Mouse (Mus musculus): ENCODE results near the gene She. TPM values are rescaled to one million over a fixed set of nuclear protein-coding genes. Genes with fewer than 3 reads are reported as not detected.
"Not testable (repeated sequence)": the region's sequence is repeated elsewhere in the genome, so short reads cannot be mapped to it uniquely, and the experiment has no call there.

She gene
- polyA plus RNA-seq, 1 experiment from 2014 or later = 7.5 TPM

DNA sequence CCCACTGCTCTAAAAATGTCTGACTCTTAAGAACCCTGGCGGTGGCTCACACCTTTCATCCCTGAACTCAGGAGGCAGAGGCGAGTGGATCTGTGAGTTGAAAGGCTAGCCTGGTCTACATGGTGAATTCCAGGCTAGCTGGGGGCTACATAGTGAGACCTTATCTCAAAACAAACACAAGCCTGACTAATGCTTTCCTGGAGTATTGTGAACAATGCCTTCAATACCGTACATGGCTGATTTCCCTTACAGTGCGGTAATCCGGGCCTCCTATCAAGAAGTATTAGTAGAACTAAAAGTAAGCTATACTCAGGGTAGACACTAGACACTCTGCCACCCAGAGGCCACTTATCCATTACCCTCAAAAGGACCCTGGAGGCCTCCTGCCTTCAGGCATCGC lies 16.9 kb downstream of the She start:
- ATAC-seq (replicated peaks; ENCODE audit: low FRiP score) = no peak
- Histone ChIP-seq H3K27me3 (no peaks in the 10 kb centered on the region), H3K9ac (no peak overlapping the region), H3K4me3 (replicated peaks) (no peak overlapping the region), H3K27ac (peak overlapping the region; percentile 81), H3K9me3 (replicated peaks) (no peaks in the 10 kb centered on the region), H3K4me1 (peaks cover 10% of the 10 kb centered on the region), H3K36me3 (no peaks in the 10 kb centered on the region), H3K4me2 (no peak overlapping the region)
- WGBS = 70% methylated on average over 6 of the region's 6 CpGs

DNA sequence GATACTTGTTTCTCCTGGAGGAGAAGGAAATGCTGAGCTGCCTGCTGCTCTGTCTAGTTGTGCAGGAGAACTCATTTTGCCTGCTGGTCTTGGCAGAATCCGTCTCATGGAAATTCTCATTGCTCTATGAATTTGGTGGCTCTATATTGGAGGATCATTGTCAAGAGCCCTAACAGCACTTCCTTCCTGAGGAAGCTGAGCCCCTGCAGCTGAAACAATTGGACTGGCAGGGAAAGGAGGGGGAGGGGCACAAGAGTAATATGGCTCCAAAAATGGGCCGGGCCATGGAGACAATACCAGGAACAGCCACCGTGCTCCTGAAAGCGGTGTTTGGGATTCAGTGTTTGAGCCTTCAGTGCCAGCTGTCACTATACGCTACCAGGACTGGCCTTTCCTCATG lies 22.6 kb downstream of the She start:
- Histone ChIP-seq H3K4me2 (no peak overlapping the region), H3K4me1 (no peaks in the 10 kb centered on the region), H3K36me3 (peaks cover 5% of the 10 kb centered on the region; the same call in 1 of the 2 replicates), H3K27me3 (no peaks in the 10 kb centered on the region), H3K27ac (peak overlapping the region; percentile 77), H3K9me3 (replicated peaks) (no peaks in the 10 kb centered on the region), H3K9ac (no peak overlapping the region), H3K4me3 (replicated peaks) (no peak overlapping the region)
- WGBS = 68% methylated on average over 5 of the region's 5 CpGs
- 0 out of 2 replicates have a peak, but pooled peaks have one; percentile 29 for ATAC-seq (replicated peaks; ENCODE audit: low FRiP score)

DNA sequence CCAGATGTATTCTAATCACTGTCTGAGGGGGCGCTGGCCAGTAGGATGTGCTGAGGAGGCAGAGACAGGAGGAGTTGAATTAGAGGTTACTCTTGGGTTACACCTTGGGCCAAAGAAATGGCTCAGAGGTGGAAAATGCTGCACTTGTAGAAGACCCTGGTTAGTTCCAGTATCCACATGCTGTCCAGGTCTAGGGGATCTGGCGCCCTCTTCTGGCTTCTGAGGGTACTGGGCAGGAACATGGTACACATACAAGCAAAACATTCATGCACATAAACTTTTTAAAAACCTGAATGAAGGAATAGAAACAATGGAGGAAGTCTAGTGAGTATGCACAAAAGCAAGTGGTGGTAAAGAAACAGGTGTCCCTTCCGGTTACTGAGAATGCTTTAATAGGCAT lies 26.2 kb downstream of the She start:
- Histone ChIP-seq H3K27me3 (no peaks in the 10 kb centered on the region), H3K4me1 (peaks cover 9% of the 10 kb centered on the region; the same call in 1 of the 2 replicates), H3K4me3 (replicated peaks) (no peak overlapping the region), H3K4me2 (no peak overlapping the region), H3K36me3 (peaks cover 5% of the 10 kb centered on the region; the same call in 1 of the 2 replicates), H3K9ac (no peak overlapping the region), H3K27ac (no peak overlapping the region), H3K9me3 (replicated peaks) (no peaks in the 10 kb centered on the region)
- ATAC-seq (replicated peaks; ENCODE audit: low FRiP score) = no peak
- 87% methylated on average over 3 of the region's 3 CpGs for WGBS

DNA sequence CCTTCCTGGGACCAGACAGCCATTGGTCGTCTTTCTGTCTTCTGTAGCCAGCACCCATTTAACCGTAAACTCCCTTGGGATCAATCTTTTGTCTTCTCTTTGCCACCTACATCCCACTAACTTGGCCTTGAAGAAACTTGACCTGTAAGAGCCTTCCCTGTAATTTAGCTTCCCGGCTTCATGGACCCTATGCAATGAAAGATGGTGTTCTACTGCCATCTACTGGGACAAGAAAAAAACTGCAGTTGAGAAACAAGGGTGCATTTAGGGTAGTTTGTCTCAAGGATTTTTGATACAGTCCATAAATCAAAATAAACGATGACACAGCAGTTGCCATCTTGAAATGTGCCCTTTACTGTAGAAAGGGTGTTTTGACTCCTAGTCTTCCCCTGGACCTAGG lies 27.0 kb downstream of the She start:
- Histone ChIP-seq H3K4me3 (replicated peaks) (no peak overlapping the region), H3K4me2 (no peak overlapping the region), H3K27ac (no peak overlapping the region), H3K9ac (no peak overlapping the region), H3K36me3 (peaks cover 5% of the 10 kb centered on the region; the same call in 1 of the 2 replicates), H3K4me1 (peaks cover 10% of the 10 kb centered on the region; the same call in 1 of the 2 replicates), H3K9me3 (replicated peaks) (no peaks in the 10 kb centered on the region), H3K27me3 (no peaks in the 10 kb centered on the region)
- no peak for ATAC-seq (replicated peaks; ENCODE audit: low FRiP score)
- WGBS = 12% methylated on average over 4 of the region's 4 CpGs

DNA sequence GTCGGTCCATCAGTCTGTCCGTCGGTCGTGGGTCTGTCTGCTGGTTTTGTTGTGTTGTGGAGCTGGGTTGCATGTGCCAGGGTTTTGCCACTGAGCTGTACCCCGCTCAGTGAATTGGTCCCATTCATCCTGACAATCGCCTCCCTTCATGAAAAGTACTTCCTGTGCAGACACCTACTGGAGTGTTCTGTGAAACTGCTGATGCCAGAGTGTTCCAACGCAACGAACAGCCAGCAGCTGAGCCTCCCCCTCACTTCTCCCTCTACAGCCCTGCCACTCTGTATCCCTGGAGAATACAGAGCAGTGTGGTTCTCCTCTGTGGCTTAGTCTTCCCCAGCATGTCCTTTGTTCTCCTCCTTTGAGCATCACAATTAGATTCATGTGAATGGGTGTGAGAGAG lies 27.7 kb downstream of the She start:
- H3K27me3 ChIP-seq = no peaks in the 10 kb centered on the region
- no peak overlapping the region for H3K9ac ChIP-seq
- WGBS = 72% methylated on average over 8 of the region's 8 CpGs
- no peak overlapping the region for H3K4me3 ChIP-seq (replicated peaks)
- H3K4me2 ChIP-seq = no peak overlapping the region
- peaks cover 15% of the 10 kb centered on the region for H3K4me1 ChIP-seq
- no peak overlapping the region for H3K27ac ChIP-seq
- no peak for ATAC-seq (replicated peaks; ENCODE audit: low FRiP score)
- H3K36me3 ChIP-seq = peaks cover 5% of the 10 kb centered on the region; the same call in 1 of the 2 replicates
- no peaks in the 10 kb centered on the region for H3K9me3 ChIP-seq (replicated peaks)

DNA sequence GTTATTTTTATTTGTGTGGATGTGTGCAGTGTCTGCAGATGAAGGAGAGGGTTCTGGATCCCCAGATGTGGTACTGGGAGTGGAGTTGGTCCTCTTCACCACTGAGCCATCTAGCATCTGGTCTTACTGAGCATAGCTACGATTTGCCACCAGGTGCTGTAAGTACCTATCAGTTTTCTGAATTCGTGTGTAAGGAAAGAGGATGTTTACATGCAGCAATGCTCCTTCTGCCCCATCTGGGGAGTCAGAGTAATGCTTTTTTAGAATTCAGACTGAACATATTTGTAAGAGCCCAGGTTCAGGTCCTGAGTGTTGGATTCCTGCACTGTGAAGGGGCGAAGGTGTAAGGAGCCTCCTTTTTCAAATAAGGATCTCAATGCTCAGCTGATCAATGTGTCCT lies 28.8 kb downstream of the She start:
- H3K27ac ChIP-seq = no peak overlapping the region
- no peak overlapping the region for H3K4me3 ChIP-seq (replicated peaks)
- H3K4me1 ChIP-seq = peaks cover 17% of the 10 kb centered on the region
- ATAC-seq (replicated peaks; ENCODE audit: low FRiP score) = no peak
- no peaks in the 10 kb centered on the region for H3K27me3 ChIP-seq
- no peak overlapping the region for H3K4me2 ChIP-seq
- peaks cover 5% of the 10 kb centered on the region; the same call in 1 of the 2 replicates for H3K36me3 ChIP-seq
- no peaks in the 10 kb centered on the region for H3K9me3 ChIP-seq (replicated peaks)
- H3K9ac ChIP-seq = no peak overlapping the region
- 58% methylated on average over 3 of the region's 3 CpGs for WGBS

DNA sequence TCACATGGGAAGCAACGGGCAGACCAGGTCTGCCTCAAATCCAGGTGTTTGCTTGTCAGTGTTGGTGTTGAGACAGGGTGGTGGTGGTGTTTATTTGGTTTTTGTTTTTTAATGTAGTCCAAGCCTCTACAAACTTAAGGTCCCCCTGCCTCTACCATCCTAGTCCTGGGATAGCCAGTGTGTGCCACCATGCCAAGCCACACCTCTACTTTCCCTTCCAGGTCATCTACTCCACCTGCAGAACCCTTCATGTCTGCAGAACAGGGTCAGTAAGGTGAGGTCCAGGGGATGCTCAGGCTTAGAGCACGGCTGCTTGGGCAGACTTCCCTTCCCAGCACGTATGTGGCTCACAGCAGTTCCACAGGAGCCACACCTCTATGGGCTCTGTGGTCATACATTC lies 29.2 kb downstream of the She start:
- ATAC-seq (replicated peaks; ENCODE audit: low FRiP score) = no peak
- H3K9me3 ChIP-seq (replicated peaks) = no peaks in the 10 kb centered on the region
- peaks cover 20% of the 10 kb centered on the region for H3K4me1 ChIP-seq
- 81% methylated on average over 3 of the region's 3 CpGs for WGBS
- no peaks in the 10 kb centered on the region for H3K27me3 ChIP-seq
- no peak overlapping the region for H3K4me3 ChIP-seq (replicated peaks)
- no peak overlapping the region for H3K9ac ChIP-seq
- H3K27ac ChIP-seq = no peak overlapping the region
- H3K4me2 ChIP-seq = no peak overlapping the region
- peaks cover 5% of the 10 kb centered on the region; the same call in 1 of the 2 replicates for H3K36me3 ChIP-seq

DNA sequence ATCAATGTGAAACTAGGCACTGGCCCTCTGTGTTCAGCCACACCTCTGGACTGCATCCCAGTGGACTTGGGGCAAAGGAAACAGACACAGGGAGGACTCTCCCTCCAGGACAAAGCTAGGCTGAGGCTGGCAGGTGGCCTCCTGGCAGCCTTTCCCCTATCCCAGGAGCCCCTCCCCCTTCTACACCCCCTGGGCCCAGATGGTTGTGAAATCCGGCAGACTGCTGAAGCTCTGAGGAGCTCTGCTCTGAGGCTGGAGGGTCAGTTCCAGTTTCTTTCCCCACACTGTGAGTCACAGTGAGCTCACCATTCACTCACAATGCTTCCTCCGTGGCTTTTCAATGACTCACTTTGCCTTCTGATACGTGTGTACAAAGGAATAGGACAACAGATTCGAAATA lies 29.9 kb downstream of the She start:
- no peak overlapping the region for H3K27ac ChIP-seq
- H3K36me3 ChIP-seq = peaks cover 5% of the 10 kb centered on the region; the same call in 1 of the 2 replicates
- H3K4me3 ChIP-seq (replicated peaks) = no peak overlapping the region
- ATAC-seq (replicated peaks; ENCODE audit: low FRiP score) = no peak
- no peaks in the 10 kb centered on the region for H3K9me3 ChIP-seq (replicated peaks)
- WGBS = 30% methylated on average over 4 of the region's 4 CpGs
- peaks cover 20% of the 10 kb centered on the region for H3K4me1 ChIP-seq
- no peak overlapping the region for H3K4me2 ChIP-seq
- no peaks in the 10 kb centered on the region for H3K27me3 ChIP-seq
- no peak overlapping the region for H3K9ac ChIP-seq

DNA sequence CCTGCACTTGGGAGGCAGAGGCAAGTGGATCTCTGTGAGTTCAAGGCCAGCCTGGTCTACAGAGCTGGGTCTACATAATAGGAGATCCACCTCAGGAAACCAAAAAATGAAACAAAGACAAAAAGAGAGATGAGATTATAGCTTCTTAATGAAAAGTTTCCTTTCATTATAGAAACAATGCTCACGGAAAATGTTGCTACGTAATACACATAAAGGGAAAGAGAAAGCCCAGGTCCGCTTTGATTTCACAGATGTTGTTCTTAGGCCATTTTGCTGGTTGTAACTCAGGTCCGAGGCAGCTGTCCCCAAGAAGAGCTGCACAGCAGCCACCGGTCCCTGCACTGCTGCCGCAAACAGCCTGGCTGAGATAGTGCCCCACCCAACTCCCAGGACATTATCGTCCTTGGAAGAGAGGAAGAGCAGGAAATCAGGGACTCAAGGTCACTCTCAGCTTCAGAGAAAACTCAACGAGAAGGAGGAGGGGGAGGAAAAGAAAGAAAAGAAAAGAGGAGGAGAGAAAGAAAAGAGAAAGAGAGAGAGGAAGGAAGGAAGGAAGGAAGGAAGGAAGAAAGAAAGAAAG lies 31.1 kb downstream of the She start:
- no peak for ATAC-seq (replicated peaks; ENCODE audit: low FRiP score)
- H3K27ac ChIP-seq = no peak overlapping the region
- WGBS = 67% methylated on average over 8 of the region's 8 CpGs
- H3K9ac ChIP-seq = no peak overlapping the region
- H3K4me1 ChIP-seq = peaks cover 20% of the 10 kb centered on the region
- H3K4me3 ChIP-seq (replicated peaks) = no peak overlapping the region
- H3K9me3 ChIP-seq (replicated peaks) = no peaks in the 10 kb centered on the region
- H3K27me3 ChIP-seq = no peaks in the 10 kb centered on the region
- peaks cover 2% of the 10 kb centered on the region; the same call in 1 of the 2 replicates for H3K36me3 ChIP-seq
- H3K4me2 ChIP-seq = no peak overlapping the region

DNA sequence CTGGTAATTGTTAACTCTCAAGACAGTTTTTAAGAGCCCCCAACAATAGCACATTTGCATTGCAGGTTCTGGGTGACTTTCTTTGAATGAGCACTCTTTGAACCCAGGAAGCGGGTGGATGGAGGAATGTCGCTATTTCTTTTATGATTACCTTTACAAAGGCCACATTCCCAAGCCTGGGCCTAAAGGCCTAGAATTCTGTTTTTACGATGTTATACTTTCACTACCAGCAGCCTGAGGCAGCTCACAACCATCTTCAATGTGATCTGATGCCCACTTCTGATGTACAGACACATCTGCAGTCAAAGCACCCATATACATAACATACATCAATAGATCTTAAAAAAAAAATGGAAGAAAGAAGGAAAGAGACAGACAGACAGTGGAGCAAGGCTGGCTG lies 32.1 kb downstream of the She start:
- 87% methylated on average over 3 of the region's 3 CpGs for WGBS
- H3K4me3 ChIP-seq (replicated peaks); H3K9me3 ChIP-seq (replicated peaks); H3K36me3 ChIP-seq; H3K27ac ChIP-seq; H3K27me3 ChIP-seq; H3K4me2 ChIP-seq; H3K9ac ChIP-seq; ATAC-seq (replicated peaks; ENCODE audit: low FRiP score): not testable (repeated sequence)
- peaks cover 24% of the 10 kb centered on the region for H3K4me1 ChIP-seq

DNA sequence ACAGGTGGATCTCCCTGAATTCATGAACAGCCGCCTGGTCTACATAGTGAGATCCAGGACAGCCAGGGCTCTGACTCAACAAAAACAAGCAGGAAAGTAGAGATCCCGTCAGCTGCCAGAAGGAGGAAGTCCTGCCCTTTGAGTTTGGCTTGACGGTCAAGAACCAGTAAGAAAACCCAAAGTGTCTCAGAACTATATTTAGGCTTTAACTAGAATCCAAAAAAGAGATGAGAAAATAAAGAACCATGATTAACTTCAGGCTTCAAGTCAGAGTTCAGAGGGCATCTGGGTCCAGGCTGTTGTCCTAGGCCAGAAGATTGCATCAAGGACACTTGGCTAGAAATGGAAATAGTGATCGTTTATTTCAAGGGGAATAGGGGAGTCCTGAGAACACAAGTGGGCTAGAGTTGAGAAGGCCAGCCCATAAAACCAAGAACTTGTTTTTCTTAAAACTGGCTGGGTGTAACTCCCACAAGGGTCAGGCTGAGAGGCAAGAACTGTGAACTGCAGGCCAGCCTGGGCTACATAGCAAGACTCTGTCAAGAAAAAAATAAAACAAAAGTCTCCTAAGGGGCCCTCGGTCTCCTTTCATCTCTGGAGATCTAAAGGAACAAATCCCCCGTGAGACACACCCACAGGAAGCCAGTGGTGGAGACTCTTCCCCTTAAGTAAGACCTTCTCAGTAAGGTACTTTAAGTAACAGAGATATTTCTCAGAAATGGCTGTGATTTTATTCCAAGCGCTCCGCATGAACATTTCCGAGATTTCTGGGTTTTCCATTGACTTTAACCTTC lies 32.7 kb downstream of the She start:
- H3K9me3 ChIP-seq (replicated peaks) = no peaks in the 10 kb centered on the region
- no peaks in the 10 kb centered on the region for H3K36me3 ChIP-seq
- H3K9ac ChIP-seq = no peak overlapping the region
- whole genome bisulfite sequencing = 67% methylated on average over 9 of the region's 9 CpGs
- ATAC-seq (replicated peaks; ENCODE audit: low FRiP score) = no peak
- H3K27me3 ChIP-seq = no peaks in the 10 kb centered on the region
- H3K4me1 ChIP-seq = peaks cover 31% of the 10 kb centered on the region
- H3K4me2 ChIP-seq = no peak overlapping the region
- no peak overlapping the region for H3K4me3 ChIP-seq (replicated peaks)
- 0 out of 2 replicates have a peak overlapping the region, but pooled peaks have one; percentile 18 for H3K27ac ChIP-seq

DNA sequence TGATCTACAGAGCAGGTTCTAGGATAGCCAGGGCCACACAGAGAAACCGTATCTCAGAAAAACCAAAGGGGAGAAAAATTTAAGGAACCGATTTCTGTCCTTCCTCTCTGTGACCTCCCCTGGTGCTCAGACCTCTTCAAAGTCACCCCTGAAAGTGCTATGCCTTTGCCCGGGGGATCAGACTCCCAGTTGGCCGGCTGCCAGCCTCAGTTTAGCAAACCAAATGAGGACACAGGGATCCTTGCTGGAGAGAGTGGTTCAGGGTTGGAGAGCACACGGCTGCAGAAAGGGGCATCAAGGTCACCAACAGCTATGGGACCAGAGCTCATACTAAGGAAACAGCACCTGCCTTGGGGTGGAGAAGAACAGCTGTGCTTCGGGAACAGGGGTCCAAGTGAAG lies 33.9 kb downstream of the She start:
- WGBS = 58% methylated on average over 6 of the region's 6 CpGs
- H3K27ac ChIP-seq = no peak overlapping the region
- H3K27me3 ChIP-seq = no peaks in the 10 kb centered on the region
- peaks cover 39% of the 10 kb centered on the region for H3K4me1 ChIP-seq
- H3K4me2 ChIP-seq = no peak overlapping the region
- H3K4me3 ChIP-seq (replicated peaks) = no peak overlapping the region
- ATAC-seq (replicated peaks; ENCODE audit: low FRiP score) = no peak
- no peaks in the 10 kb centered on the region for H3K9me3 ChIP-seq (replicated peaks)
- H3K36me3 ChIP-seq = no peaks in the 10 kb centered on the region
- H3K9ac ChIP-seq = no peak overlapping the region
